Mouse (Mus musculus): ENCODE results near the gene Hrk. TPM values are rescaled to one million over a fixed set of nuclear protein-coding genes. Genes with fewer than 3 reads are reported as not detected.

Hrk gene
- polyA plus RNA-seq, 1 experiment from 2014 or later, result not detected

GRCm38 (mm10) chr5:118165462-118165861, 1.0 kb downstream of the Hrk start:
- H3K4me2 ChIP-seq, result no peak overlapping the region
- H3K4me1 ChIP-seq, result peaks cover 6% of the 10 kb centered on the region
- no peak overlapping the region for H3K27ac ChIP-seq (replicated peaks)
- H3K4me3 ChIP-seq, result no peak overlapping the region
- no peak for ATAC-seq (ENCODE audit: extremely low read depth, insufficient number of reproducible peaks, low FRiP score, low TSS enrichment)
- peaks cover 95% of the 10 kb centered on the region for H3K27me3 ChIP-seq (replicated peaks)
- no peaks in the 10 kb centered on the region for H3K9me3 ChIP-seq
- no peak overlapping the region for H3K9ac ChIP-seq
- H3K36me3 ChIP-seq, result no peaks in the 10 kb centered on the region

- WGBS, result 53% methylated on average over 8 of the region's 8 CpGs
- no peaks in the 10 kb centered on the region for H3K36me3 ChIP-seq
- no peak overlapping the region for H3K4me3 ChIP-seq
- no peaks in the 10 kb centered on the region for H3K9me3 ChIP-seq
- no peak overlapping the region for H3K9ac ChIP-seq
- peaks cover 95% of the 10 kb centered on the region for H3K27me3 ChIP-seq (replicated peaks)
- H3K4me1 ChIP-seq, result peaks cover 22% of the 10 kb centered on the region
- H3K4me2 ChIP-seq, result no peak overlapping the region
- ATAC-seq (ENCODE audit: extremely low read depth, insufficient number of reproducible peaks, low FRiP score, low TSS enrichment), result no peak
- H3K27ac ChIP-seq (replicated peaks), result no peak overlapping the region
Measured at GRCm38 (mm10) chr5:118167561-118167995, 3.1 kb downstream of the Hrk start.

- peak overlapping the region; percentile 99 for H3K4me2 ChIP-seq
- peaks cover 95% of the 10 kb centered on the region for H3K27me3 ChIP-seq (replicated peaks)
- H3K36me3 ChIP-seq, result no peaks in the 10 kb centered on the region
- H3K9me3 ChIP-seq, result no peaks in the 10 kb centered on the region
- peak overlapping the region; percentile 73 for H3K9ac ChIP-seq
- ATAC-seq (ENCODE audit: extremely low read depth, insufficient number of reproducible peaks, low FRiP score, low TSS enrichment), result peak; percentile 37; the same call in 1 of the 2 replicates
- no peak overlapping the region for H3K27ac ChIP-seq (replicated peaks)
- under 1% methylated on average over 114 of the region's 117 CpGs for WGBS
- H3K4me3 ChIP-seq, result peak overlapping the region; percentile 61
- peaks cover 25% of the 10 kb centered on the region for H3K4me1 ChIP-seq
Measured at GRCm38 (mm10) chr5:118169222-118170221, 5.1 kb downstream of the Hrk start.

- no peak for ATAC-seq (ENCODE audit: extremely low read depth, insufficient number of reproducible peaks, low FRiP score, low TSS enrichment)
- under 1% methylated on average over 25 of the region's 25 CpGs for WGBS
- Histone ChIP-seq H3K4me1 (peaks cover 29% of the 10 kb centered on the region), H3K27ac (replicated peaks) (no peak overlapping the region), H3K9ac (0 out of 2 replicates have a peak overlapping the region, but pooled peaks have one; percentile 64), H3K4me2 (peak overlapping the region; percentile 78), H3K36me3 (no peaks in the 10 kb centered on the region), H3K9me3 (peaks cover 5% of the 10 kb centered on the region), H3K27me3 (replicated peaks) (peaks cover 100% of the 10 kb centered on the region), H3K4me3 (peak overlapping the region; percentile 54)
Measured at GRCm38 (mm10) chr5:118170888-118171529, 6.6 kb downstream of the Hrk start.

- Histone ChIP-seq H3K9ac (peak overlapping the region; percentile 64; the same call in 1 of the 2 replicates), H3K27ac (replicated peaks) (no peak overlapping the region), H3K27me3 (replicated peaks) (peaks cover 98% of the 10 kb centered on the region), H3K4me3 (peak overlapping the region; percentile 54), H3K36me3 (no peaks in the 10 kb centered on the region), H3K4me2 (peak overlapping the region; percentile 78), H3K9me3 (peaks cover 5% of the 10 kb centered on the region), H3K4me1 (peaks cover 29% of the 10 kb centered on the region)
- ATAC-seq (ENCODE audit: extremely low read depth, insufficient number of reproducible peaks, low FRiP score, low TSS enrichment), result no peak
- WGBS, result under 1% methylated on average over 32 of the region's 36 CpGs
Measured at GRCm38 (mm10) chr5:118171665-118172064, 7.2 kb downstream of the Hrk start.

- under 1% methylated on average over 27 of the region's 27 CpGs for WGBS
- no peak for ATAC-seq (ENCODE audit: extremely low read depth, insufficient number of reproducible peaks, low FRiP score, low TSS enrichment)
- peak overlapping the region; percentile 64 for H3K9ac ChIP-seq
- H3K9me3 ChIP-seq, result peaks cover 5% of the 10 kb centered on the region
- peak overlapping the region; percentile 54 for H3K4me3 ChIP-seq
- H3K27me3 ChIP-seq (replicated peaks), result peaks cover 98% of the 10 kb centered on the region
- no peaks in the 10 kb centered on the region for H3K36me3 ChIP-seq
- peak overlapping the region; percentile 78 for H3K4me2 ChIP-seq
- H3K4me1 ChIP-seq, result peaks cover 29% of the 10 kb centered on the region
- no peak overlapping the region for H3K27ac ChIP-seq (replicated peaks)
Measured at GRCm38 (mm10) chr5:118172078-118172723, 7.8 kb downstream of the Hrk start.

- under 1% methylated on average over 22 of the region's 22 CpGs for WGBS
- Histone ChIP-seq H3K4me3 (peak overlapping the region; percentile 45), H3K4me2 (peak overlapping the region; percentile 68), H3K36me3 (no peaks in the 10 kb centered on the region), H3K9me3 (peaks cover 5% of the 10 kb centered on the region), H3K27ac (replicated peaks) (no peak overlapping the region), H3K27me3 (replicated peaks) (peaks cover 98% of the 10 kb centered on the region), H3K4me1 (peaks cover 24% of the 10 kb centered on the region), H3K9ac (peak overlapping the region; percentile 69; the same call in 1 of the 2 replicates)
- ATAC-seq (ENCODE audit: extremely low read depth, insufficient number of reproducible peaks, low FRiP score, low TSS enrichment), result no peak; the same call in 1 of the 2 replicates
Measured at GRCm38 (mm10) chr5:118174310-118175009, 10.0 kb downstream of the Hrk start.

- H3K9me3 ChIP-seq, result peaks cover 5% of the 10 kb centered on the region
- no peak for ATAC-seq (ENCODE audit: extremely low read depth, insufficient number of reproducible peaks, low FRiP score, low TSS enrichment)
- H3K36me3 ChIP-seq, result no peaks in the 10 kb centered on the region
- peaks cover 22% of the 10 kb centered on the region for H3K4me1 ChIP-seq
- no peak overlapping the region for H3K27ac ChIP-seq (replicated peaks)
- peaks cover 98% of the 10 kb centered on the region for H3K27me3 ChIP-seq (replicated peaks)
- no peak overlapping the region for H3K4me3 ChIP-seq
- H3K9ac ChIP-seq, result no peak overlapping the region
- H3K4me2 ChIP-seq, result peak overlapping the region; percentile 68
- WGBS, result 25% methylated on average over 2 of the region's 2 CpGs
Measured at GRCm38 (mm10) chr5:118175137-118175536, 10.7 kb downstream of the Hrk start.

- peaks cover 6% of the 10 kb centered on the region for H3K4me1 ChIP-seq
- no peak overlapping the region for H3K27ac ChIP-seq (replicated peaks)
- no peaks in the 10 kb centered on the region for H3K36me3 ChIP-seq
- H3K4me2 ChIP-seq, result no peak overlapping the region
- H3K9ac ChIP-seq, result no peak overlapping the region
- H3K4me3 ChIP-seq, result no peak overlapping the region
- peaks cover 75% of the 10 kb centered on the region for H3K27me3 ChIP-seq (replicated peaks)
- peaks cover 5% of the 10 kb centered on the region for H3K9me3 ChIP-seq
- 60% methylated on average over 7 of the region's 7 CpGs for WGBS
- no peak for ATAC-seq (ENCODE audit: extremely low read depth, insufficient number of reproducible peaks, low FRiP score, low TSS enrichment)
Measured at GRCm38 (mm10) chr5:118177640-118178039, 13.2 kb downstream of the Hrk start.

GRCm38 (mm10) chr5:118186903-118187633, 22.6 kb downstream of the Hrk start:
- H3K27me3 ChIP-seq (replicated peaks), result peaks cover 37% of the 10 kb centered on the region
- WGBS, result 76% methylated on average over 8 of the region's 9 CpGs
- no peak overlapping the region for H3K4me2 ChIP-seq
- no peaks in the 10 kb centered on the region for H3K4me1 ChIP-seq
- no peak overlapping the region for H3K9ac ChIP-seq
- no peak overlapping the region for H3K27ac ChIP-seq (replicated peaks)
- no peaks in the 10 kb centered on the region for H3K36me3 ChIP-seq
- no peak for ATAC-seq (ENCODE audit: extremely low read depth, insufficient number of reproducible peaks, low FRiP score, low TSS enrichment)
- H3K4me3 ChIP-seq, result no peak overlapping the region
- H3K9me3 ChIP-seq, result no peaks in the 10 kb centered on the region

All from heart, embryonic 13.5 days (tissue).